Mouse (Mus musculus) lung, postnatal 36 days (tissue): Measurements from ENCODE around the gene Rps7.

ENCODE experiments used
- DNase-seq: peaks from one replicate; pipeline ENCODE4 v3.0.0; 2022; ENCODE audit warnings: mixed read lengths

Gene Rps7

GRCm38 (mm10) chr12:28635535-28636476, at the start of gene Rps7:
Gene Rps7 (minus strand): TSS chr12:28635953.
- peak; percentile 95 for DNase-seq

DNA sequence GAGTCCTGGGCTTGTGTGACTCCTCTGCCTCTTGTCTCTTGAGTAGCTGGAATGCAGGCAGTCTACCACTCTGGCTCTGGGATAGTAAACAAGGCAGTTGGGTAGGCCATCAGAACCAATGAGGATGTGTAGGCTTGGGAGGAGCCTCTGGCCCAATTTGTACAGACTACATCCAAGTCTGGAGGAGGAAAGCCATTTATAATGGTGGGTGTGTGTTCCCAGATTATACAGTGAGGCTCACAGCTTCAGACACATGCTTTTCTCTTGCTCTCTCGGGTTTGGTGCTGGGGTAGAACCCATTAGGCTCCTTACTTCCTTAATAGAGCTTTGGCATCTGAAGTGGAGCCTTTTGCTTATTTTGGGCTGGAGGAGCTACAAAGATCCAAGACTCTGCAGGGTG, 48.9 kb upstream of the Rps7 start:
- no peak for DNase-seq

GRCm38 (mm10) chr12:28675925-28676209, 40.1 kb upstream of the Rps7 start:
- no peak for DNase-seq

DNA sequence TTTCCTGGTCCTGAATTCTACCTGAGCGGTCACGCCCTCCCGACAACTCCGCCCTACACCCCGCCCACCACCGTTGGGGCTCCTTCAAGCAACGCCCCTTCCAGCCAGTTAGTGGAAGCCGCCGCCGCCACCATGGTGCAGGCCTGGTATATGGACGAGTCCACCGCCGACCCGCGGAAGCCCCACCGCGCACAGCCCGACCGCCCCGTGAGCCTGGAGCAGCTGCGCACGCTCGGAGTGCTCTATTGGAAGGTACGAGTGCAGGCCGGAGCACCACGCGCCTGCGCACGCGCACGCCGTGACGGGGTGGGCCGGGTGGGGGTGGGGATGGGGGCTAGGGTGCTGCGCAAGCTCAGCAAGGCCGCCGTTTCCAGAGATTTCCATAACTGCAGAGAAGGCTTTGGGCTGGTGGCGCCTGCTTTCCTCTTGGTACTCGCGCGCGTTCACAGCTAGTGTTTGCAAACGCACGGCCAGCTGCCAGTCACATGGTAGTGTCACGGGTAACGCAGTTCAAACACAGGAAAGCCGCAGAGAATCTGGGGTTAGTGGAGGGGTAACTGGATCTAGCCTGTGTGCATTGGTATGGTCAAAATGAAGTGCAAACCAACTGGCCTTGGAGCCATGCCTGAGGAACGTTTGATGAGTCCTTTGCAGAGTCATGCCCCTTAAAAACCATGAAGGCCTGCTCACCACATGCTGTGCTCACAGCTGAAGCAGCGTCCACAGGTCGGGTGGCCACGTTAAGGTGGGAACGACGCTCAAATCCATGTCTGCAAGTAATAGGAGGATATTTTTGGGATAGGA, 39.6 kb upstream of the Rps7 start, which contains the start of gene Adi1:
Adi1 (plus strand) TSS at position 111 of the 804 bp plus-strand sequence.
- peak; percentile 91 for DNase-seq

- DNase-seq, result no peak
Measured at GRCm38 (mm10) chr12:28674038-28674720, 38.4 kb upstream of the Rps7 start.

- peak; percentile 33 for DNase-seq
Measured at GRCm38 (mm10) chr12:28667287-28667686, 31.5 kb upstream of the Rps7 start.

DNA sequence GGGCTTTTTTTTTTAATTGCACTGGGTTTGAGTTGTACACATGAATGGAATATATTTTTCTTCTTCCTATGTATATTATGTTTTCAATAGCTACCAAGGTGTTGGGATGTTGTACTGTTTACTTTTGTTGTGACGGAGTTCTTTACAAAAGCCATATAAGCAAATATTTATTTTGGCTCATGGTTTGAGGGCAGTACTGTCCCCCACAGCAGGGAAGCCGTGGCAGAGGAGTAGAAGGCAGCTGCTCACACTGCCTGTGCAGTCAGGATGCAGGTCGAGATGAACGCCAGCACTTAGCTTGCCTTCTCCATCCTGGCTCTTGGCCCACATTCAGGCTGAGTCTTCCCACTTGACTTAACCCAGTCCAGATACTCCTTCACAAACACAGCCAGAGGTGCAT, 31.0 kb upstream of the Rps7 start:
- no peak for DNase-seq

- DNase-seq, result no peak
Measured at GRCm38 (mm10) chr12:28662628-28663027, 26.9 kb upstream of the Rps7 start.

GRCm38 (mm10) chr12:28649141-28650110, 13.7 kb upstream of the Rps7 start, which contains the start of gene Rnaseh1:
Gene Rnaseh1 (plus strand): TSS chr12:28649602.
- DNase-seq, result peak; percentile 94

GRCm38 (mm10) chr12:28638778-28639177, 3.0 kb upstream of the Rps7 start:
- no peak for DNase-seq

DNA sequence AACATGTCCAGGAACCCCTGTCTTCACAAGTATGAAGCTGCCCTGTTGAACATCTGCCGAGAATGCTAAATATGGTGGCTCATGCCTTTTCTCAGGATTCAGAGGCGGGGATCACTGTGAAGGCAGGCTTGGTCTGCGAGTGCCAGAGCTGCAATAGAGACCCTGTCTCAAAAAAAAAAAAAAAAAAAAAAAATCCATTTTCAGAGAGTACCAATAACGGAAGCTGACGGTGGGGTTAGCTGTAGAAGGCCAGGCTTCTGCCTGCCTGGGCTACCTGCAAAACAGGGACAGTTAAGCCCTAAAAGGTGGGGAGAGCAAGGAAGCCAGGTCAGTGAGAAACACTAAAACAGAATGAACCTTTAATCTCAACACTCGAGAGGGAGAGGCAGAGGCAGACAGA, 790 bp upstream of the Rps7 start:
- no peak for DNase-seq

- DNase-seq, result no peak
Measured at GRCm38 (mm10) chr12:28635058-28635534, 657 bp downstream of the Rps7 start.

GRCm38 (mm10) chr12:28628436-28628835, 7.3 kb downstream of the Rps7 start:
- no peak for DNase-seq

DNA sequence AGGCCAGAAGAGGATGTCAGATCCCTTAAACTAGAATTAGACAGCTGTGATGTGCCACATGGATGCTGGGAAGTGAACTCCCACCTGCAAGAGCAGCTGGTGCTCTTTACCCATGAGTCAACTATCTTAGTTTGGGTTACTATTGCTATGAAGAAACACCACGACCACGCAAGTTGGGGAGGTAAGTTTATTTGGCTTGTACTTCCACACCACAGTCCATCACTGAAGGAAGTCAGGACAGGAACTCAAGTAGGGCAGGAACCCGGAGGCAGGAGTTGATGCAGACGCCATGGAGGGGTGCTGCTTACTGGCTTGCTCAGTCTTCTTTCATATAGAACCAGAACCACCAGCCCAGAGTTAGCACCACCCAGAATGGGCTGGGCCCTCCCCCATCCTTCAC, 8.7 kb downstream of the Rps7 start:
- no peak for DNase-seq

DNA sequence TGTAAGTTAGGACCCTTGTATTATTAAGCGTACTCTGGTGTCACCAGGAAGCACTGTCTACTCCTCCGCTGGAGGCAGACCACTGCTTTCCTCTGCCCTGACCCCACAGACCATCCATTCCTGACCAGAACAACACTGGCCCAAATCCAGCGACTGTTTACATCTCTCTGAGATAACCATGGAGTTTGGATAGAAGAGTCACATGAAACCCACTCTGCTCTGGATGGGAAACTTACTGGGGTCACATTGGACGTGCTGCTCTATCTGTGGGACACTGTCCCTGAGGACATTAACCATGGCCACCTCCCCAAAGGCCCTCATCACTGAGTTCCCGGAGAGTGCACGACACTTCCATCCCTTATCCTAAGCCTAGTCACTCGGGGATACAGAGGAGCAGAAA, 10.3 kb downstream of the Rps7 start:
- no peak for DNase-seq

GRCm38 (mm10) chr12:28624251-28624650, 11.5 kb downstream of the Rps7 start:
- no peak for DNase-seq

- DNase-seq, result no peak
Measured at GRCm38 (mm10) chr12:28623195-28623594, 12.6 kb downstream of the Rps7 start, which contains the start of gene Colec11. Gene Colec11 (minus strand): TSS chr12:28623377.

DNA sequence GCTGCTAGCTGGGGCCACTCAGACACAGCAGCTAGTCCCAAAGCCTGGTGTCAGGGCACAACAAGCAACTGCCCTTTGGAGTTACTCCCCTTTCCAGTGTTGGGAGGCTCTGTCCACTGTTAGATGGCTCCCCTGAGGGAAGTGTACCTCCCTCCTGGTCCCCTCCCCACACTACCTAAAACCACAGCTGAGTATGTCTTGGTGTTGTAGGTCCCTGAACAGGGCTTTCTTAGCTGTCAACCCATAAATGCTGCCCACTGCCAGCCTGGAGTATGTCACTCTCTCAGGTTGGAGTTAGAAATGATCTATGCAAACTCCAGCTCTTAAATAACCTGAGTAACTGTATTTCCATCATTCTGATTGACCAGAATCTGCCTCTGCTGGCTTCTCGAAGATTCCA, 13.1 kb downstream of the Rps7 start:
- no peak for DNase-seq

DNA sequence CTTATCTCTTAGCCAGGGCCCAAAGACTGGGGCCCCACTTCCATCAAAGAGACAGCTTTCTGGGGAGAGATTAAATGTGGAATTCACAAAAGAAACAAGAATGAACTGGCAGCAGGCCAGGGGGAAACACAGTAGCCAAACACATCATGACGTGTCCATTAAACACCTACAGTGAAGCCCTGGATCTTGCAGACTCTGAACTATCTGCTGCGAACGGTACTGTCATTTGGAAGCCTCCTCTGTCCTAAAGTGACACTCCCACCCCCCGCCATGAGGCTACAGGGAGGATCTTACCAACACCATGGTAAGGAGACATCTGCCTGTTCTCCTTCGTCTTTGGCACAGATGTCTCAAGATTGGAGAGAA, 13.6 kb downstream of the Rps7 start:
- DNase-seq, result peak; percentile 6

- DNase-seq, result no peak
Measured at GRCm38 (mm10) chr12:28621451-28622166, 14.1 kb downstream of the Rps7 start.

DNA sequence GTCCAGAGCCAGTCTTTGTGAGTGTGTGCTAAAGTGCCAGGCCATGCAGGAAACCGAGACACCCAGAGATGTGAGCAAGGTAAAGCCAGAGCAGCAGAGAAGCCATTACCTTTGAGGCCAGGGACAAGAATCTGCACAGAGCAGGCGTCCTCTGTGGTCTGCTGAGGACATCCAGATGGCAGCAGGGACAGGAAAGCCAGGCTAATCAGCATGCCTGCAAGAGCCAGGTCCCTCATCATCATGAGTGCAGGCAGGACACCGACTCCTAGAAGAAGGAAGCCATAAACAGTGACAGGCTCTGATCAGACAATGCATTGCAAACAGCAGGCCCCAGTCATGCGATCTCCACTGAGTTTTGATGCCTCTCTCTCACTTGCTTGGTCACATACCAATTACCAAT, 18.5 kb downstream of the Rps7 start:
- DNase-seq, result no peak
